Mouse (Mus musculus) kidney, adult 8-10 months (tissue): Measurements from ENCODE around the gene Btbd35f14.
"Not testable (repeated sequence)": the region's sequence is repeated elsewhere in the genome, so short reads cannot be mapped to it uniquely, and the experiment has no call there.

Experiments used
- DNase-seq, 2 experiments: peaks; one replicate each; pipeline ENCODE4 v3.0.0; 2022

Btbd35f14 gene

GRCm38 (mm10) chrX:33702249-33702648 lies at the start of gene Btbd35f14:
Gene Btbd35f14, minus strand, starts transcription at chrX:33702349.
- not testable (repeated sequence) for DNase-seq

- not testable (repeated sequence) for DNase-seq
These were observed 45.3 kb downstream of the Btbd35f14 start, which contains the start of gene Btbd35f13 for GRCm38 (mm10) chrX:33656872-33657271. Gene Btbd35f13, plus strand, starts transcription at chrX:33657172.
